Mouse (Mus musculus) fat pad, adult 2 months (tissue): Measurements from ENCODE around the gene Rimbp2.
A peak's percentile ranks its signal among the peaks of the same experiment; 100 is the strongest.

Source experiments
- DNase-seq: peaks from one replicate; pipeline ENCODE4 v3.0.0-alpha.2; 2011; ENCODE audit warnings: low read depth, low spot score; ENCODE audit errors: extremely low read depth

Rimbp2 gene

DNA sequence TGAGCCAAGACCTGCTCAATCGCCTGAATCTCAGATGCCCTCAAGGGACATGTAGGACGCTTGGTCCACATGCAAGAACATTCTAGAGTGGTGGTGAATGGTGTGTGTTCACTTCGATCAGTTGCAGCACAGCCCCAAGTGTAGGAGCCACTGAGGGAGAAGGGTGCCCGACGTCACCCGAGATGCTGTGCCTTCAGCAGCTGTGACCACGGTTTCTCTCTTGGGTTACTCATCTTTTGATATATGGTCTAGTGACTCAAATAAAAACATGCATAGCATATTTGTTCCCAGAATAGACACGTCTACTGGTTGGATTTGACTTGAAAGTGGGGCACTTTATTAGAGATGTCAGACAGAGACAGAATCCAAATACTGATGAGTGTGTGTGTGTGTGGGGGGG is 105.5 kb downstream of the Rimbp2 start:
- no peak for DNase-seq

DNA sequence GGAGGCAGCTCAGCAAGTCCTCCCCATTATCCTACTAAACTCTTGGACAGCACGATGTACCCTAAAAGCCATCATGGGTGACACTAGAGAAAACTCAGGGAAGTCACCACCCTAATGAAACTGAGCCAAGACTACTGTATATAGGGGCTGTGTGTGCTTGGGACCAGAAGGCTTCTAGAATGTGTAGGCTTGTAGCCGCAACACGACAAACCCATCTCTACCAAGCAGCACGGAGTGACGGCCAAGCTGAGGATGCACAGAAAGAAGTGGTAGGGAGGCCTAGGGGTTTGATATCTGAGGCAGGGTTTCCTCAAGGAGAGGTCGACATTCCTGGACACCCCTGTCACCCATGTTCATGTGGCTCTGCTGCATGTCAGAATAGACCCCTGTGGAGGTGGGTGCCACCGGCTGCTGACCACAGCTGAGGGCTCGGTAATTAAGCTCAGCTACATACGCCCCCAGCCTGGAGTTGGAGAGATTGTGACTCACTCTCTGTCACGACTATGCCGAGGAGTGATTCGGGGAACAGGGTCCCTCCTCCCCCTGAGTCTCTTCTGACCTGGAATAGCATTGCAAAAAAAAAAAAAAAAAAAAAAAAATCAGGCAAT is 106.7 kb downstream of the Rimbp2 start:
- DNase-seq, result no peak

GRCm38 (mm10) chr5:128845033-128845432 is 108.3 kb downstream of the Rimbp2 start:
- no peak for DNase-seq

- no peak for DNase-seq
These were observed 109.3 kb downstream of the Rimbp2 start for GRCm38 (mm10) chr5:128843982-128844381.

- no peak for DNase-seq
These were observed 111.7 kb downstream of the Rimbp2 start for GRCm38 (mm10) chr5:128841541-128841940.

DNA sequence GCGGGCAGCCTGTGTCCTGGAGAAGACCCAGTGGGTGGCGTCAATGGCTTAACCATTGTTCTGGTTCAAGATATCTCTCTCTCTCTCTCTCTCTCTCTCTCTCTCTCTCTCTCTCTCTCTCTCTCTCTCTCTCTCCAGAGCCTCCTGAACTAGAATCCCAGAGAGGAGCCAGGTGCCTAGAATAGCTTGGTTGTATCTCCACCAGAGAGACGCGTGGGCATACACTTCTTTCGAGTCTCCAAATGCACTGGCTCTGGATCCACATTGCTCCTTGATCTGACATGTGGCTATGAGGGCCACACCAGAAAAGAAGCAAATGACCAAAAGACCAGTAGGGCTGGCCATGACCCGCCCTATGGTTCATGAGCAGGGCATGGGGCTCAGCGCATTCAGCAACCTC is 116.2 kb downstream of the Rimbp2 start:
- no peak for DNase-seq

DNA sequence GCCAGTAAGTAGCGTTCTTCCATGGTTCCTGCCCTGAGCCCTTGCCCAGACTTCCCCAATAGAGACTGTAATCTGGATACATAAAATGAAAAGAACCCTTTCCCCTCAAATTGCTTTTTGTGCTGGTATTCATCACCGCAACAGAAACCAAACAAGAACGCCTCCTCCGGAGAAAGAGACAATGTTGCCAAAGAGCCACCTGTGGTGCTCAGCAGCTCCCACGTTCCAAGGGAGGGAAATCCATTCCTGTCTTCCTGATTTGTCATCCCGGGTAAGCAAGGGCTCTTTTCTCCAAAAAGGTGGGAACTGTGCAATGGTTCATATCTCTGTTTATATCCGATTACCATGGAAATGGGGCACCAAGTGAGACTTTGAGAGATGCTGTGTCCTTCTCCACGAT is 119.2 kb downstream of the Rimbp2 start:
- DNase-seq, result no peak

GRCm38 (mm10) chr5:128822843-128823242 is 130.4 kb downstream of the Rimbp2 start:
- no peak for DNase-seq

- DNase-seq, result no peak
These were observed 133.5 kb downstream of the Rimbp2 start for GRCm38 (mm10) chr5:128819638-128820285.

DNA sequence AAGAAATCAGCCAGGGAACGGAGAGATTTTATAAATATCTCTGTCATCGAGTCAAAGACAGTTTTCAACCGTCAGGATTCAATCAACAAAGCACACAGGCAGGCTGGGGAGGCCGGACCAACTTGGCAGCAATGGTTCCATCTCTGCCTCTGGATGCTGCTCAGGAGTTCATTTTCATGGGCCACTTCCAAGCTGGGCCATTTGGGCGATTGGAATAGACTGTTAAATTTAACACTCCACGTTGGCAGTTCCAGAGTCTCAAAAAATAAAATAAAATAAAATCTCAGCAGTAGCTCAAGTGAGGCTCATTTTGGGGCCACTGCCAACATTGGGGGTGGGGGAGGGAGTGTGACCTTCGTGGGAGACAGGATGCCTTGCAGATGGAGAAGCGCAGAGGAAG is 137.7 kb downstream of the Rimbp2 start:
- no peak for DNase-seq

DNA sequence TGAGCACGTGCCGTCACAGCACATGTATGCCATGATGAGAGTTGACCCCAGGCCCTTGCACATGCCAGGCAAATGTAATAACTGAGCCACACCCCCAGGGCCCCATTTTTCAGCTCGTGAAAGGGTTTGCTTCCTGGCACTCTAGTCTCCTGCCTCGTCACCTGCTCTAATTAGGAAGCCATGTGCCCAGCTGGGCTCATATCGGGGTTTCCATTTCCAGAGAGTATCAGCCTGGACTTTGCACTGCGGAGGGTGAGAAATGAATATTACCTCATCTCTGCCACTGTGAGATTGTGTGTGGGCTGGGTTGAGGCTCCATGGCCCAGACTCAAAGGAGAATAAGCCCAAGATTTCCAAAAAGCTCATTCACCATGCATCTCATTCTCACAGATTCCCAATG is 138.2 kb downstream of the Rimbp2 start:
- DNase-seq, result no peak

- DNase-seq, result no peak
These were observed 140.2 kb downstream of the Rimbp2 start for GRCm38 (mm10) chr5:128813121-128813520.

DNA sequence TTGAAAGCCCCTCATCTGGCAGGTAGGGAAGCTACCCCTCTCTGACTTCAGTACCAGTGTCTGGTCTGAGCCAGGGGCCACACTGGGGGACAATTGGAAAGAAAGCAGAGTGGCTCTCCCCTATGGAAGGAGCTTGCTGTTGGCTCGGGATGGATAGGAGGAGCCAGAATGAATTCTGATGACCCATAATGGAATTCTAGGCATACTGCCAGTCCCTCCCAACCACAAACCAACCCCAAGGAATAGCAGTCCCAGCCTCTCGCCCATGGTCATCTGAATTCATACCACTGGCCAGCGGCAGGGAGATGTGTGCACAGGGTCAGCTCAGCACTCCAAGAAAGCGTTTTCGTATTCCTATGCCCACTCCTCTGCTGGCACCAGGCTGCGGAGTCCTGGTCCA is 141.9 kb downstream of the Rimbp2 start:
- no peak for DNase-seq

GRCm38 (mm10) chr5:128810006-128810405 is 143.3 kb downstream of the Rimbp2 start:
- no peak for DNase-seq

DNA sequence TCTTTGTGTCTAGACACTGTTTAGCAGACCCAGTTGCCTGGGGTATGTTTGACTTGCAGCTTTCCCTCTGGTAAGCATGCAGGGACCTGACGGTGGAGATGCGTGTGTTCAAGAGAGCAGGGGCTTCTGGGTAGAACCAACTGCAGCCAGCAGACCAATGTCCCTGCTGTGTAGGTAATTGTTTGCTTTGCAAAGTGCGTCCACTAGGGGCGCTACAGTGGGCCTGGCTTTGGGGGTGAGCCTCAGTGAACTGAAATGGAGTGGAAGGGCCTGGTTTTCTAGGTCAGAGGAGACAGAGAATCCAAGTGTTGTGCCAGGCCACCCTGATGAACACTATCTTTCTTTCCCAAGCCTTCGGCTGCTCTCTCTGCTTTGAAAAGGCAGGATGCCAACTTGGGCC is 143.9 kb downstream of the Rimbp2 start:
- no peak for DNase-seq

DNA sequence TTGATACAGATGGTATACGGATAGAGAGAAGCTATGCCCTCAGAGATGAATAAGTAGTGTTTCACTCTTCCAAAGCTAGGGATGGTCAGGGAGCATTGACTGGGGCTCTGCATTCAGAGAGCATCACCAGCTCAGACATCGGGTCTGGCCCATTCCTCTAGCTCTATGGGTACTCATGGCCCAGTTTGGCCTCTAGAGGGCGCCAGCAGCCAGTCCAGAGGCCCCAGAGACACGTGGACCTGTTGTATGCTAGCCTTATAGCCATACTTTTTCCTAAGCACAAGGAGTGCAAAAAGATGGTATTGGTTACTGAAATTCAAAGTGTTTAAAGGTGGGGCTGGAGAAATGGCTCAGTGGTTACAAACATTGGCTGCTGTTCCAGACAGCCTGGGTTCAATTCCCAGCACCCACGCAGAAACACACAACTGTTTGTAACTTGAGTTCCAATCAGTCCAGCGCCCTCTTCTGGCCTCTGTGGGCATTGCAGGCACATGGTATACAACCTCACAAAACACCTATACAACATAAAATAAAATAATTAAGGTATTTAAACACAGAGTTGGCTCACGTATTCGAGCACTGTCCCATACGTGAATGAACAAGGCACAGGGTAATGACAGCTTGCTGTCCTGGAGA is 144.6 kb downstream of the Rimbp2 start:
- no peak for DNase-seq

DNA sequence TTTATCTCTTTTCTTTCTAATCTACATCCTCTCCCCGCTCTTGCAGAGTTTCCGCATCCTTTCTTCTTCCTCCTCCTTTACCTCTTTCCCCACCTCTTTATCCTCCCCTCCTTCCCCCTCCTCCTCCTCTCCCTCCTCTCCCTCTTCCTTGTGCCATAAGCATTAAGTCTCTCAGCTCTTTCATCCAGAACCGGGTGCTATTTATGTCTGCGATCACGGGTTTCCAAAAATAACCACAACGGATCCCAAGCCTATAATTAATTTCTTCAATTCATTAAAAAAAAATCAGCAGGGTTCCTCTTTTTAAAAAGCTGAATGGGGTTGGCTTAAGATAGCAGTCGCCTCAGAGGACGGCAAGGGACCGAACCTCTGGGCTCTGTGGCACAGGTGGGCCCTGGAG is 145.9 kb downstream of the Rimbp2 start:
- DNase-seq, result no peak

DNA sequence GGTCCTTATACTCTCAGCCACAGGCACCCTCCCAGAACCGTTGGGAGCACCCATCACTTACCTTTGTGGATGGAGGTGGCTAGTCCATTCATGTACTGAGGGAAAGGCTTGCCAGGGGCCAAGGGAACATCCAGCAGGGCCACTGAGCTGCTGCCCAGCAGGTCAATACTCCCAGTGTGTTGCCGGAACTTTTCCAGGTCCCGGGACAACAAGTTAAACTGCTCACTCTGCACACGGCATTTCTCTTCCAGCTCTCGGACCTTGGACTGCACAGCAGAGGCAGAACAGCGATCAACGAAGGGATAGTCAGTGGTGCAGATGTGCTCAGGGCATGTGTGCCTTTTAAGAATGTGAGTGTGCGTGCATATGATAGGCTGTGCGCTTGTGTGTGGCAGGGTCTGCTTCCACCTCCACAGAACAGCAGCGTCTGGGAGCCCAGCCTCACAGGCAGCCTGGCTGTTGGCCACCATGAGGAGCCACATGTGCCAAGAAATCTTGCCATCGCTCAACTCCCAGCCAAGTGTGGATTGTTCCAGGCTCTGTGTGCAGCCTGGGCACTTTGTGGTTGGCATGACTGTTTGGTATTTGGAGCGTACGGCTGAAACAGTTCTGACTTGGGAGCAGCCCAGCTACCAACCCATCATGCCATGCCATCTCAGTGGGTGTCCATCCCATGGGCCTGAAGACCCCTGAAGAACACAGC is 146.8 kb downstream of the Rimbp2 start:
- DNase-seq, result peak; percentile 16

DNA sequence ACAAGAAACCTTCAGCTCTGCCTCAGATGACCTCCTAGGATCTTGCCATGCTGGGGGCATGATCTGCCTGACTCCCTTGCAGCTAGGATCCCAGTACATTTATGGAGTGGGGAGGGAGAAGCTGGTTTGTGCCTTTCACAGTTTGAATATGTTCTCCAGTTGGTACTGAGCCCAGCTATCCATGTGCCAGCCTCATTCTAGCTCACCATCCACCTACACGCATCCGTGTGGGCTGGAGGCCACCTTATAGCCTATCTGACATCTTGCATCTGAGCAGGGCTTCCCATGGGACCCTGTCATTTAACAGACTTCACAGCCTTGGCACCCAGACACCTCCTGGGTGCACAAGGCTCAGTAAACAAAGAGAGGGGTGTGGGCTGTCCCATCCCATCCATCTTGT is 148.2 kb downstream of the Rimbp2 start:
- no peak for DNase-seq

DNA sequence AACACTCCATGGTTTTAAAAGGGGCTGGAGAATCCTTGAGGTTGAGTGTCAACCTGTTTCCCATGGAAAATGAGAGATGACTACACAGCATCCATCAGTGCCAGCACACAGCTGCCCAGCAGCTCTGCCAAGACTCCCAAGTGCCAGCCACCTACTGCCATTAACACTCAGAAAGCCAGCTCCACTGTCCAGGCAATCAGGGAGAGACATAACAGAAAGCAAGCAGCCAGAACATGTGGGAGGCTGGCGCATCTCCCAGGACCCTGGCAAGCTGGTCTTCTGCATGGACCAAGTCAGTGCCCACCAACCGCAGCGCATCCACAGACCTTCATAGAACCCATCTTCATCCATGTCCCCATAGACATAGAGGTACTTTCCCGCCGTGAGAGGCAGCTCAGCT is 152.7 kb downstream of the Rimbp2 start:
- peak; percentile 19 for DNase-seq

DNA sequence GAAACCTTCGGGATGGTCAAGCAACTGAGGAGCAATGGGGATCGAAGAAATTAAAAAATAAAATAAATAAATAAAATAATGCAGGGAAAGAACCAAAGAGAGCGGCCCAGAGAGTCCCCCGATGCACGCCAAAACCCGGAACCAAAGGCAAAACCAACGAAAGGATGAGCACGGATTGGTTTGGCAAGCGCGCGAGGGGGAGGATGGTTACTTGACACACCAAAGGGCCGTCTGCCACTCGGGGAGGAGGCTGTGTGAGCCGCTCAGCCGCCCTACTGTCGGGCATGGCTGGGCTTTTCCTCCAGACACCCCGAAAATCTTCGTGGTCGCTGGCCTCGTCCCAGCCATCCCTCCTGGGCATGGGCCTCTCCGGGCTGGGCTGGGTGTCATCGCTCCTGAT is 171.7 kb downstream of the Rimbp2 start:
- DNase-seq, result no peak

DNA sequence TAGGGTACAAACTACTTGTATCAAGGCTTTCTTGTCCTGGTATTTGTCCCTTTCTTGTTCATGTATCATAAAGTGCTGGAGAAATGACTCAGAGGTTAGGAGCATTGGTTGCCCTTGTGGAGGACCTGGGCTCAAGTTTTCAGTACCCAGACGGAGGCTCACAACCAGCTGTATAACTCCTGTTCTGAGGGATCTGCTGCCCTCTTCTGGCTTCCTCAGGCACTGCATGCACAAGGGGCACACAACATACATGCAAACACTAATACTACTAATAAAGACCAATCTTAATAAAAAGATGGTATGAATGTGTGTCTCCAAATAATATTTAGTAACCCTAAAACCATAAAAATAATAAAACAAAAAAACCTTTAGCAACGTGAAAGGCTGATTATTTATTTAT is 176.9 kb downstream of the Rimbp2 start:
- DNase-seq, result no peak
